Mouse (Mus musculus): Measurements from ENCODE around the gene Gm8797.
"Not testable (repeated sequence)": the region's sequence is repeated elsewhere in the genome, so short reads cannot be mapped to it uniquely, and the experiment has no call there.

Gm8797 gene

GRCm38 (mm10) chr3:5750506-5750905, at the start of gene Gm8797:
Gm8797 (plus strand) TSS chr3:5750806.
- not testable (repeated sequence) for DNase-seq

GRCm38 (mm10) chr3:5714481-5714880, 36.1 kb upstream of the Gm8797 start:
- DNase-seq, result no peak

- DNase-seq, result no peak
Observed at GRCm38 (mm10) chr3:5732931-5733330, 17.7 kb upstream of the Gm8797 start.

- peak; percentile 1 for DNase-seq
Observed at GRCm38 (mm10) chr3:5754763-5755478, 4.3 kb downstream of the Gm8797 start.

- no peak for DNase-seq
Observed at GRCm38 (mm10) chr3:5766256-5766655, 15.7 kb downstream of the Gm8797 start.

GRCm38 (mm10) chr3:5776894-5777293, 26.3 kb downstream of the Gm8797 start:
- DNase-seq, result no peak
